Mouse (Mus musculus) kidney, embryonic 14.5 days (tissue): ENCODE results near the gene Tmem218. TPM values are rescaled to one million over a fixed set of nuclear protein-coding genes. Genes with fewer than 3 reads are reported as not detected.
A peak's percentile ranks its signal among the peaks of the same experiment; 100 is the strongest.

Experiments
- ATAC-seq: fragments of 200-750 bp; cut with Nextera tagmentation; 2 replicates; pipeline ENCODE4 v1.8.0; 2017; ENCODE audit warnings: moderate number of reproducible peaks, mild to moderate bottlenecking, moderate TSS enrichment, moderate library complexity; ENCODE audit not compliant: low FRiP score, low TSS enrichment
- H3K27ac ChIP-seq: fragments of 300-500 bp; sonication (generic); 2 replicates; pipeline ENCODE4 v1.5.1; 2014; ENCODE audit warnings: low read depth, mild to moderate bottlenecking, low read length, moderate library complexity, mixed read lengths
- H3K27me3 ChIP-seq: fragments of 300-500 bp; sonication (generic); 2 replicates; pipeline ENCODE4 v1.6.1; 2014; ENCODE audit warnings: mild to moderate bottlenecking, low read length; ENCODE audit not compliant: control insufficient read depth, insufficient read depth
- H3K36me3 ChIP-seq: fragments of 300-500 bp; sonication (generic); 2 replicates; pipeline ENCODE4 v1.6.1; 2014; ENCODE audit warnings: low read length, mixed read lengths; ENCODE audit not compliant: control insufficient read depth, insufficient read depth
- H3K4me1 ChIP-seq: fragments of 300-500 bp; sonication (generic); 2 replicates; pipeline ENCODE4 v1.6.1; 2014; ENCODE audit warnings: low read length, mixed read lengths; ENCODE audit not compliant: control insufficient read depth, insufficient read depth
- H3K4me2 ChIP-seq: fragments of 300-500 bp; sonication (generic); replicated peaks from 2 replicates; pipeline ENCODE4 v1.6.1; 2014; ENCODE audit warnings: low read depth, mild to moderate bottlenecking, low read length
- H3K4me3 ChIP-seq: fragments of 300-500 bp; sonication (generic); 2 replicates; pipeline ENCODE4 v1.5.1; 2014; ENCODE audit warnings: mild to moderate bottlenecking, low read length
- H3K9ac ChIP-seq: fragments of 300-500 bp; sonication (generic); 2 replicates; pipeline ENCODE4 v1.6.1; 2014; ENCODE audit warnings: low read depth, mild to moderate bottlenecking, low read length, moderate library complexity
- H3K9me3 ChIP-seq: fragments of 300-500 bp; sonication (generic); 2 replicates; pipeline ENCODE4 v1.6.1; 2016; ENCODE audit warnings: low read length; ENCODE audit not compliant: control insufficient read depth
- WGBS: fragments of 180-500 bp; shearing (Covaris S2); extraction: QIAGEN DNeasy Blood & Tissue Kit; methylation state at CpG from one replicate; pipeline ENCODE4 v1.1.7; 2014; 5-methylcytosine and 5-hydroxymethylcytosine counted together
- polyA plus RNA-seq: library from polyadenylated mRNA; unstranded; fragments of >200 nt; fragmentation: Nextera tagmentation; extraction: Ambion mirVana; gene quantifications from 2 replicates; pipeline ENCODE4 v1.2.1, GENCODE M21; 2014

Tmem218 gene
- polyA plus RNA-seq, 1 experiment from 2014 or later = 13.6 TPM

DNA sequence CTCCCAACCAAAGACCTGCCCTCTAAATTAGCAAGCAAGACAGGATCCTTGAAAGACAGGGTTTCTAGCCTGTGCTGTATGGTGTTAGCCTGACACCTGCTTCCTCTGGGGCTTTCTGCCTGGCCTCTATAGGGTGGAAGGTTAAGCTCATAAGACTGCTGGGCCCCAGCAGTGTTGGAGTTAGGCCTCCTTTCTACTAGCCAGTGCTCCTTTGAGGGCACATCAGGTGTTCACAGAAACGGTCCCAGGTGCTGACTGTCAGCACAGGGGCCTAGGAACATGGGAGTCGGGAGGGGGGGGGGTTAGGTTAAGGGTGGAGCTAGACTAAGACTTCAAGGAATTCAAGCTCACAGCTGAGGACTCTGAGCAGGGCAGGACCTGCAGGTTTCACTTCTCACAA, 37.4 kb downstream of the Tmem218 start:
- H3K27me3 ChIP-seq = no peaks in the 10 kb centered on the region
- no peak overlapping the region for H3K4me2 ChIP-seq
- ATAC-seq = no peak
- H3K4me3 ChIP-seq = no peak overlapping the region
- 64% methylated on average over 2 of the region's 2 CpGs for WGBS
- no peaks in the 10 kb centered on the region for H3K36me3 ChIP-seq
- H3K9me3 ChIP-seq = no peaks in the 10 kb centered on the region
- no peak overlapping the region for H3K9ac ChIP-seq
- no peak overlapping the region for H3K27ac ChIP-seq
- peaks cover 5% of the 10 kb centered on the region; the same call in 1 of the 2 replicates for H3K4me1 ChIP-seq

DNA sequence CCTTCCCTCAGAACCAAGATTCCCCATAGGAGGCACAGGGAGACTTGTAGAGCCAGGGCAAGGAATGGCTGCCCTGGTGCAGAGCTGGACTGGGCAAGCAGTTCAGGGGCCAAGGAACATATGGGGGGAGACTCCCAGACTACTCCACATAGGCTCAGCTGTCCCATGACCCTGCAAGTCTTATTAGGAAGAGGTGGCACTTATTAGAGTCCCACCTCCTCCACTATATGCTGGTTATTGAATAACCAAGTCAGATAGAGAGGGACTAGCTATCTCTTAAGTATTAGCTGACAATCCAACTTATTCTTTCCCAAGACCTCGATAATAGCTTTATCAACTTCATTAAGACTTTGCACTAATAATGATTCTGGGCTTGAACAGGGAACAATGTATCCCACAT, 37.8 kb downstream of the Tmem218 start:
- ATAC-seq = no peak
- no peaks in the 10 kb centered on the region for H3K9me3 ChIP-seq
- H3K4me1 ChIP-seq = peaks cover 5% of the 10 kb centered on the region; the same call in 1 of the 2 replicates
- no peak overlapping the region for H3K27ac ChIP-seq
- H3K27me3 ChIP-seq = no peaks in the 10 kb centered on the region
- 93% methylated on average over 1 of the region's 1 CpGs for WGBS
- no peak overlapping the region for H3K4me2 ChIP-seq
- no peak overlapping the region for H3K4me3 ChIP-seq
- H3K9ac ChIP-seq = no peak overlapping the region
- no peaks in the 10 kb centered on the region for H3K36me3 ChIP-seq

DNA sequence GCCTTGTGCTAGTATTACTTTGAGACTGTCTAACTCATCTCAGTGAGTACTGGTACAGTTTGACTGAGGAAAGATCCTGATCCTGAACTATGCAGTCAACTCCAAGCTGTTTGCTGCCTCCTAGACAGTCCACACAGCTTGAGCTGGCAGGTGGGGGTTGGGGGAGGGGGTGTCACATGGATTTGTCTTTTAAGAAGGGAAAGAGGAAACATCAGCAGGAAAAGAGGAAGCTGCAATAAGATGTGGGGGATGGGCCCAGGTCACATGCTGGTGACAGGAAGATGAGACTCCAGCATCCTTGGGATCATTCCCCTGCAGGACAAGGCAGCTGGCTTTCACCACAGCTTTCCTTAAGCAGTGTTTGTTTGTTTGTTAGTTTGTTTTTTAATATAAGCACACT, 39.4 kb downstream of the Tmem218 start:
- Histone ChIP-seq H3K4me1 (peaks cover 5% of the 10 kb centered on the region; the same call in 1 of the 2 replicates), H3K36me3 (no peaks in the 10 kb centered on the region), H3K4me2 (no peak overlapping the region), H3K27ac (no peak overlapping the region), H3K4me3 (no peak overlapping the region), H3K27me3 (no peaks in the 10 kb centered on the region), H3K9me3 (no peaks in the 10 kb centered on the region), H3K9ac (no peak overlapping the region)
- ATAC-seq = no peak

DNA sequence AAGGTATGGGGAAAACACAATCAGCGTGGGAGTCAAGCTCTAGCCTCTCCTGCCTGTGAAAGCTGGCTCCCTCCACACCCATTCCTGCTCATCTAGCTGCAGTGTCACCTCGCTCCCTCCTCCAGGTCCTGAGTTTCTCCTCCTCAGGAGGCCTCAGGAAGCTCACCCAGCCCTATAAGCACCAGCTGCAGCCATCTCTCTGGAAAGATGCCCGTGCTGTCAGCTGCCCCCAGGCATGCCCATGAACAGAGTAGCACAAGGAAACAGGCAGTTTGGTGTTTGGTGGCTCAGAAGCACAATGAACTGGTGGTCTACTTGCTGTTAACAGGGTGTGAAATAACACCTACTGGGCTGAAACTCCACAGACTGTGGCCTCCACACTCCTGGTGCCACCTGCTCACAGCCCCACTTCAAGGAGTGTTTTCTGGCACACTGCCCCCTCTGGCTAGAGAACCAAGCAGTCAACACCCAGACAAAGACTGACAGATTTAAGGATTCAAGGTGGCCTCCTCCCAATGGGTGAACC, 40.4 kb downstream of the Tmem218 start:
- ATAC-seq = peak; percentile 48; the same call in 1 of the 2 replicates
- Histone ChIP-seq H3K27me3 (no peaks in the 10 kb centered on the region), H3K9me3 (no peaks in the 10 kb centered on the region), H3K4me1 (peaks cover 5% of the 10 kb centered on the region; the same call in 1 of the 2 replicates), H3K27ac (no peak overlapping the region), H3K4me2 (no peak overlapping the region), H3K36me3 (no peaks in the 10 kb centered on the region), H3K4me3 (no peak overlapping the region), H3K9ac (no peak overlapping the region)
- 20% methylated on average over 3 of the region's 3 CpGs for WGBS

DNA sequence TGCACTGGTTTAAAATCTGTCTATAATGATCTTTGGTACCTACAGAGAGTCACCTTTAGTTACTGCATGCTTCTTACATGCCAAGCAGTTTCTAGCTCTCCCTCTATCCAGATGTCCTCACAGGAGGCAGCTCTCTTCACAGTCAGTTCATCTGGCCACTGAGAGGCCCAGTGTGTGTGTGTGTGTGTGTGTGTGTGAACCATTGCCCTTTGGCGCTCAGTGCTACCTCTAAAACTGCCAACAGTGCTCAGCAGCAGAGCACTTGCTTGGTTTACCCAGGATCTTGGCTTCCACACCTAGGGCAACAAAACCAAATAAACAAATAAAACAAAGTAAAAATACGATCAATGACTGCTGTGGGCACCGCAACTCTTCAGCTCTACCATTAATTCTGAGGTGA, 42.0 kb downstream of the Tmem218 start:
- Histone ChIP-seq H3K4me1 (peaks cover 5% of the 10 kb centered on the region; the same call in 1 of the 2 replicates), H3K9me3 (no peaks in the 10 kb centered on the region), H3K9ac (no peak overlapping the region), H3K4me3 (no peak overlapping the region), H3K4me2 (no peak overlapping the region), H3K27ac (no peak overlapping the region), H3K27me3 (no peaks in the 10 kb centered on the region), H3K36me3 (no peaks in the 10 kb centered on the region)
- 76% methylated on average over 3 of the region's 3 CpGs for WGBS
- ATAC-seq = no peak

DNA sequence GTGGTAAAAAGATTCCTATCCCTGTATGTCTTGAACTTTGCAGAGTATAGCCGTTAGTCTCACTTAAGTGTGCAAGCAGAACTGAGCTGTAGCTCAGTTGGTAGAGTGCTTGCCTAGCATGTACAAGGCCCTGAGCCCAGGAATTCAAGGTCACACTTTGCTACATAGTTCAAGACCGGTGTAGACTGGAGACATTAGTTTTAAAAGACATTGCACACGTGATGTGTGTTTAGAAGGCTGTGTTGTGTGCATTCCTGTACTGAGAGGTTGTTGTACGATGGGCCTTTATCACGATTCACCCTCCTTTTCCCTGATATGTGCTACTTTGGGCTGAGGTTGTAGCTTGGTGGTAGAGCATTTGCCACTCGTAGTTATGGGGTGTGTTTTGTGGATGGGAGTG, 42.6 kb downstream of the Tmem218 start:
- Histone ChIP-seq H3K4me2 (no peak overlapping the region), H3K36me3 (no peaks in the 10 kb centered on the region), H3K4me3 (no peak overlapping the region), H3K27ac (no peak overlapping the region), H3K4me1 (peaks cover 5% of the 10 kb centered on the region; the same call in 1 of the 2 replicates), H3K9ac (no peak overlapping the region), H3K27me3 (no peaks in the 10 kb centered on the region), H3K9me3 (no peaks in the 10 kb centered on the region)
- 88% methylated on average over 6 of the region's 6 CpGs for WGBS
- no peak for ATAC-seq

- no peak for ATAC-seq
- Histone ChIP-seq H3K36me3 (no peaks in the 10 kb centered on the region), H3K4me2 (peak overlapping the region; percentile 77), H3K27me3 (no peaks in the 10 kb centered on the region), H3K9me3 (no peaks in the 10 kb centered on the region), H3K4me1 (no peaks in the 10 kb centered on the region), H3K27ac (no peak overlapping the region), H3K9ac (peak overlapping the region; percentile 54; the same call in 1 of the 2 replicates), H3K4me3 (peak overlapping the region; percentile 43)
- WGBS = 23% methylated on average over 6 of the region's 6 CpGs
Observed at GRCm38 (mm10) chr9:37254531-37255110, 46.6 kb downstream of the Tmem218 start.

DNA sequence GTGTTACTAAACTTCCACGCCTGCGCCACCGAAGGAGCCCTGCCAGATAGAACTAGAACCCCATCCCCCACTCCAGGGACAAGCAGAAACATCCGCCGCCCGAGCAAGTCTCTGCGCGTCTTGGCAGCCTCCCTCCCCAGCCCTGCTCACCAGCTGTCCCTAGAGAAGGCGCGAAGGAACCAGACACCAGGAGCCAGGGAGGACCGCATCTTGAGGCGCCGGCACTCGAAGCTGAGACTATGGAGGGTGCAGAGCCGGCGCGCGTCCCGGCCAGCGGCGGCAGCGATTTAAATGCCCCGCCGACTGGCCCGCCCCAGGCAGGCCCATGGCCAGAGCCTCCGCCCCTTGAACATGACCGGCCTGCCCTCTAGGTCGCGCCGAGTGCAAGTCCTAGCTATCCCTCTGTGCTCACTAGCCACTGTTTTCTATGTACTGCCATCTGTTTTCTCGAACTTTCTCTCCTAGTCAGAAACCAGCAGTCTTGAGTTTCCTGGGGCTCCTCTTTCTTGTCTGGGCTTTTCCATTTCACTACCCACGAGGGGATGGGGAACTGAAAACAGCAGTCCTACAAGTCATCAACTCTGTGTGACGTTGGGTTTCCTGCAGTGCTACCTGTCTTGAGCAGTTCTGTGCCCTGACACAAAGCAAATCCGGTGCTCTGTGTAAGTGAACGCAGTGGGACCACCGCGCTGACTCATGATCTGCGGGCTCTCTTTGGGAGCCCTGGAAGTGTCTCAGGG, 47.3 kb downstream of the Tmem218 start, which contains the start of gene Slc37a2:
Gene Slc37a2, minus strand, starts transcription at position 590 of the 740 bp plus-strand sequence.
- WGBS = 1% methylated on average over 38 of the region's 38 CpGs
- ATAC-seq = peak; percentile 91
- peak within 1 kb of the TSS; percentile 43 for H3K4me3 ChIP-seq

GRCm38 (mm10) chr9:37255889-37256225, 47.8 kb downstream of the Tmem218 start:
- WGBS = 32% methylated on average over 7 of the region's 7 CpGs
- Histone ChIP-seq H3K27me3 (no peaks in the 10 kb centered on the region), H3K9me3 (no peaks in the 10 kb centered on the region), H3K4me2 (peak overlapping the region; percentile 77), H3K27ac (no peak overlapping the region), H3K4me3 (peak overlapping the region; percentile 43; the same call in 1 of the 2 replicates), H3K9ac (peak overlapping the region; percentile 54; the same call in 1 of the 2 replicates), H3K4me1 (no peaks in the 10 kb centered on the region), H3K36me3 (no peaks in the 10 kb centered on the region)
- peak; percentile 37; the same call in 1 of the 2 replicates for ATAC-seq

More for the DNA sequence above, 47.3 kb downstream of the Tmem218 start, which contains the start of gene Slc37a2:
- peak within 1 kb of the TSS; percentile 54 for H3K9ac ChIP-seq
- H3K27ac ChIP-seq = no peak within 1 kb of the TSS
- H3K27me3 ChIP-seq = no peaks in the 10 kb centered on the region
- H3K9me3 ChIP-seq = no peaks in the 10 kb centered on the region
- peak within 1 kb of the TSS; percentile 77 for H3K4me2 ChIP-seq
- H3K36me3 ChIP-seq = no peaks in the 10 kb centered on the region
- H3K4me1 ChIP-seq = no peaks in the 10 kb centered on the region
